Mouse (Mus musculus) T-cell, adult 66 days (primary cell): ENCODE results near the gene 9330182O14Rik. TPM values are rescaled to one million over a fixed set of nuclear protein-coding genes. Genes with fewer than 3 reads are reported as not detected.

Source experiments
- total RNA-seq, 2 experiments: library from RNA; stranded (reverse); gene quantifications; 3 replicates in 1 of 2; 4 replicates in 1 of 2; pipeline ENCODE4 v1.2.4; 2023

Gene 9330182O14Rik
- not detected for total RNA-seq

DNA sequence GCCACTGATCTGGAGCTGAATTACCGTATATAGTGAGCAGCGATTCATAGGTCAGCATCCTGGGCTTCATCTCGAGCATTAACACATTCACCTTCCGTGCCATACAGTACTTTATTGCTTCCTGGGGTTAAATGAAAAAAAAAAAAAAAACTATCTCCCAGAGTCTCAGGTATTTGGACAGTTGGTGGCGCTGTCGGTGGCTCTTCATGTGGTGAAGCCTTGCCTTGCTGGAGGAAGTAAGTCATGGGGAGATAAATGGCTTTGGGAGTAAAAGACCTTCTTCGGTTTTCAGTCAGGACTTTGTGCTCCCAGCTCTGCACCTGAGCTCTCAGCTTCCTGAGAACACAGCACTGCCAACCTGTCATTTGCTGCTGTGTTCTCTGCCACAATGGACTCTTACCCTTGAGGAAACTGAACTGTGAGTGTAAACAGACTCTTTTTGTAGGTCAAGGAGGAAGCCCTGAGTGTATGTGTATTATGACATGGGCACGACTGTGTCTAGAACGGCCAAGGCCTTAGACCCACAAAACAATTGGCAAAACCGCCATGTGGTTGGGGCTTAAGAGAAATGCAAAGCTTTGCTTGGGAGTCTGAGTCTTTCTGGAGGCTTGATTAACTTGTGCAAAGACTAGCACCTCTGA, at the start of gene 9330182O14Rik:
9330182O14Rik (plus strand) TSS at position 214 of the 641 bp plus-strand sequence.

